ENCODE assay signal across 1 mouse cellular context in the genomic region with DNA sequence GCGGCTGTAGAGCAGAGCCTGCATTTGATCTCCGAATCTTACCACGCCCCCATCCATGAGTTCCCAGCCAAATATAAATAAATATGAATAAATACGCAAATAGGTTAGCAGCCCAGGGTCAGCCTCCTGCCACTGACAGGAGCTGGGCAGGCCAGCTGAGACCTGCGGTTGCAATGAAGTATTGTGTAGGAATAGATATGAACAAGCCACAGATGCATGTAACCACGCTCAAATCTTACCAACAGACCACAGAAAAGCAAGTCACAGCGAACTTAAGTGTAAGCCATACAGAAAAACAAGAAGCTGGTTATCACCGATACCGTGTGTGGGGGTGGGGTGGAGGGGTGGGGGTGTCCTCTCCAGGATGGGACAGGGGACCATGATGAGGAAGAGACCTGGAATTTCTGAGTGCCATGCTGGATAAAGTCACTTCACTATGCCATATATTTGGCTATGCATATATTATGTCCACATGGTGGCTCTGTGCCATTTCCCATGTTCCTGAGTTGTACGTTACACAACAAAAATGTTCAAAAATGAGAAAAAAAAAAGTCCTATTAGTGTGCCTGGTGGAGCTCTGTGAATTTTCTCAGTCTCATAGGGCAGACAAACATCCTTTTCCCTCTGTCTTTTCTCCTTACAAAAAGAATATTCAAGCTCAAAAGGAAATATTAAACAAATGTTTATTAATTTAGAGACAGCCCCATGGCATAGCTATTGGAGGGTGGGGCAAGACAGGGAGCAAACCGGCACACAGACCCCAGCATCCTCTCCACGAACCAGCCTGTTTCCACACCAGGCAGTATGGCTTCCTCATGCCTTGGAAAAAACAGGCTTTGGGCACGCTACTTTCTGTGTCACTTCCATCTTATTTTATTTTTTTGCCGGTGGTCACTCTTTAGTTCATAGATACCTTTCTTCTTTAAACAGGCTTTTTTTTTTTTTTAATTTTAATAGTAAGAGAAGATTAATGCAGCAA.
TF ChIP-seq lines count a peak whose summit lies in the region.

No protein-coding gene starts in this region.

TF ChIP-seq in MEL, 35 proteins besides CTCF, POLR2A, EP300 and RAD21 (continued from another document):
- no peak for TF ChIP-seq NRF1 (IDR thresholded peaks at IDR 0.05; ENCODE audit: insufficient read depth, low read depth, low read length, poor library complexity, severe bottlenecking)
